Mouse (Mus musculus): ENCODE results near the gene Ncoa4.

Ncoa4 gene

DNA sequence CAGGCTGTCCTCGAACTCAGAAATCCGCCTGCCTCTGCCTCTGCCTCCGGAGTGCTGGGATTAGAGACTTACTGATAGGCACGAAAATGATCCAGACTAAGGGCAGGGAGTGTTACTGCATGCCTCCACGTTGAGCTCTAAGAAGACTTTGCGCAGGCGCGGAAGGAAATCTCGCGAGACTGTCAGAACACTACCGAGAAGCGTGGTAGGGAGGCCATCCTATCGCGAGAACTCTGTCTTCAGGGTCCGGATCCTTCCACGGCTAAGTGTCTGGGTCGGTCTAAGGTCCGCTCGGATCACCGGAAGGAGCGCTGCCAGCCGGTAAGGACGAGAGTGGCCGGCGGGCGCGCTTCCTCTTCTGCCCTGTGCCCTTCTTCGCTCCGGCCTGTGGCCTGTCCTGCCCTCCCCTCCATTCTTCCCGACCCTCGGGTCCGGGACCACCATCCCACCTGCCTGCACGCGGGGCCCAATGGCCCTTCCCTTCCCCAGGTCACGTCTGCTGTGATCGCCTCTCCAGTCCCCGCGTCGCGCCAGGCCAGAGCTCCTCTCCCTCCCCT, at the start of gene Ncoa4:
Ncoa4 (plus strand) TSS at position 176 of the 557 bp plus-strand sequence.
- no peak for TF ChIP-seq GATA4 (IDR thresholded peaks at IDR 0.05; ENCODE audit: insufficient replicate concordance, low read length)

- no peak for TF ChIP-seq GATA4 (IDR thresholded peaks at IDR 0.05; ENCODE audit: insufficient replicate concordance, low read length)
Measured at GRCm38 (mm10) chr14:32120940-32121919, 38.4 kb upstream of the Ncoa4 start.

GRCm38 (mm10) chr14:32121920-32122315, 37.7 kb upstream of the Ncoa4 start:
- TF ChIP-seq GATA4 (IDR thresholded peaks at IDR 0.05; ENCODE audit: insufficient replicate concordance, low read length): no peak

- TF ChIP-seq GATA4 (IDR thresholded peaks at IDR 0.05; ENCODE audit: insufficient replicate concordance, low read length): no peak
Measured at GRCm38 (mm10) chr14:32124261-32124660, 35.4 kb upstream of the Ncoa4 start.

GRCm38 (mm10) chr14:32128409-32128808, 31.3 kb upstream of the Ncoa4 start:
- TF ChIP-seq GATA4 (IDR thresholded peaks at IDR 0.05; ENCODE audit: insufficient replicate concordance, low read length): no peak

DNA sequence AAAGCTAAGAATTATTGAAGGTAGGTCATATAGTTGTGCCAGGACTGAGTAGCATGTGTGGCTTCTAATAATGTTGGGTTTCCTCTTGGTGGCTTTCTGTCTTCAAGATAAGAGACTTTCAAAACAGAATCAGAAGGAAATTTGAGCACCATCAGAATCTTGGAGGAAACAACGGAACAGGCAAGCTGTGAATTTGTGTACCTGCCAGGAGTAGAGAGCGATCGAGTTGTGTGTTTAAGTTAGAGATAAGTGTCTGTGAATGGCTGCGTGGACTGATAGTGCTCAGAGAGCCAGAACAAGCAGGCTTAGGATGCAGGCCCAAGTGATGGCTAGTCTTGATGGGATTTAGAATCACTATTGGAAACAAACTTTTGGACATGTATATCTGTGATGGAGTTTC, 27.8 kb upstream of the Ncoa4 start:
- no peak for TF ChIP-seq GATA4 (IDR thresholded peaks at IDR 0.05; ENCODE audit: insufficient replicate concordance, low read length)

- TF ChIP-seq GATA4 (IDR thresholded peaks at IDR 0.05; ENCODE audit: insufficient replicate concordance, low read length): no peak
Measured at GRCm38 (mm10) chr14:32134293-32134692, 25.4 kb upstream of the Ncoa4 start.

GRCm38 (mm10) chr14:32140359-32140965, 19.2 kb upstream of the Ncoa4 start:
- no peak for TF ChIP-seq GATA4 (IDR thresholded peaks at IDR 0.05; ENCODE audit: insufficient replicate concordance, low read length)

GRCm38 (mm10) chr14:32141723-32142122, 17.9 kb upstream of the Ncoa4 start, which contains the start of gene Msmb:
Msmb (plus strand) TSS chr14:32142023.
- TF ChIP-seq GATA4 (IDR thresholded peaks at IDR 0.05; ENCODE audit: insufficient replicate concordance, low read length): no peak

DNA sequence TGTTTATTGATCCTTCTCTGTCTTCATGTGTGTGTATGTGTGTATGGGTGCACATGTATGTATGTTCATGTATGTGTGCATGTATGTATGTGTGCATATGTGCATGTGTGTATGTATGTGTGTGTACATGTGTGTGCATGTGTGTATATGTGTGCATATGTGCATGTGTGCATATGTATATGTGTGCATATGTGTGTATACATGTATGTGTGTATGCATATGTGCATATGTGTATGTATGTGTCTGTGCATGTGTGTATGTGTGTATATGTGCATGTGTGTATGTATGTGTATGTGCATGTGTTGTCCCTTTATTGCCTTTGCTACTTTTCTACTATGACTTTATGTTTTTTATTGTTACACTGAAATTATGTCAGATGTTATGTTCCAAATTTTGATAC, 14.9 kb upstream of the Ncoa4 start:
- TF ChIP-seq GATA4 (IDR thresholded peaks at IDR 0.05; ENCODE audit: insufficient replicate concordance, low read length): no peak

DNA sequence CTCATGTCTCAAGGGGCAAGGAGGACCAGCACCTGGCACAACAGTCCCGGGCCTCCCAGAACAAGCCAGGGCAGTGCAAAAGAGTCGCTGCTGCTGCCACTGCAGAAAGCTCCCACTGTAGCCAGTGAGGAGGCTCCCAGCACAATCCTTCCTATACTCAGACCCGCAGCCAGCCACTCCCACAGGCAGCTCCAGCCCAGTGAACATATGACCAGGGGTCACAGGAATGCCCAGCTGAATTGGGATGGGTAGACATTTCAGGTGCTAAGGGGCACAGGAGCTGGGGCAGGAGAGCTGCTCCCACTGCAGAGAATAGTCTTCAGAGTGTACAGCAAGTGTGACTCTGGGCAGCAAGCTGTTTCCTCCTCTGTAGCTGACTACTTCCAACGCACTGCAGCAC, 14.3 kb upstream of the Ncoa4 start:
- no peak for TF ChIP-seq GATA4 (IDR thresholded peaks at IDR 0.05; ENCODE audit: insufficient replicate concordance, low read length)

GRCm38 (mm10) chr14:32145809-32146511, 13.7 kb upstream of the Ncoa4 start:
- TF ChIP-seq GATA4 (IDR thresholded peaks at IDR 0.05; ENCODE audit: insufficient replicate concordance, low read length): no peak

GRCm38 (mm10) chr14:32146578-32146977, 13.1 kb upstream of the Ncoa4 start:
- no peak for TF ChIP-seq GATA4 (IDR thresholded peaks at IDR 0.05; ENCODE audit: insufficient replicate concordance, low read length)

DNA sequence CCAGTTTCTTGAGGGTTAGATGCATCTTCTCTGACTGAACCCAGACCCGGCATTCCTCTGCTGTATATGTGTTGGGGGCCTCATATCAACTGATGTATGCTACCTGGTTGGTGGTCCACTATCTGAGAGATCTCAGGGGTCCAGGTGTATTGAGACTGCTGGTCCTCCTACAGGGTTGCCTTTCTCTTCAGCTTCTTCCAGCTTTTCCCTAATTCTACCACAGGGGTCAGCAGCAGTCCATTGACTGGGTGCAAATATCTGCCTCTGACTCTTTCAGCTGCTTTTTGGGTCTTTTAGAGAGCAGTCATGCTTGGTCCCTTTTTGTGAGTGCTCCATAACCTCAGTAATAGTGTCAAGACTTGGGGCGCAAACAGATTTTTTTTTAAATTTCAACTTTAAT, 8.8 kb upstream of the Ncoa4 start:
- TF ChIP-seq GATA4 (IDR thresholded peaks at IDR 0.05; ENCODE audit: insufficient replicate concordance, low read length): no peak

GRCm38 (mm10) chr14:32152243-32152965, 7.3 kb upstream of the Ncoa4 start:
- TF ChIP-seq GATA4 (IDR thresholded peaks at IDR 0.05; ENCODE audit: insufficient replicate concordance, low read length): no peak; the same call in 1 of the 2 replicates

Measured in liver, adult (tissue).